Mouse (Mus musculus) cerebellum, postnatal 10 days (tissue): Measurements from ENCODE around the gene Fam234b.
A peak's percentile ranks its signal among the peaks of the same experiment; 100 is the strongest.

Experiments
- DNase-seq, 2 experiments: peaks; one replicate each; pipeline ENCODE4 v3.0.0; 2021; ENCODE audit warnings: mixed read lengths in 2 of 2

Fam234b gene

GRCm38 (mm10) chr6:135197921-135198532 is at the start of gene Fam234b, which contains the start of gene Hebp1:
Gene Fam234b (plus strand): TSS chr6:135197977.
Gene Hebp1 (minus strand): TSS chr6:135198022.
- peak; percentile 93 to 95 for DNase-seq

GRCm38 (mm10) chr6:135148506-135148905 is 49.3 kb upstream of the Fam234b start:
- peak; percentile 63 to 72 for DNase-seq

- no peak for DNase-seq
Observed at GRCm38 (mm10) chr6:135149175-135149574, 48.6 kb upstream of the Fam234b start.

DNA sequence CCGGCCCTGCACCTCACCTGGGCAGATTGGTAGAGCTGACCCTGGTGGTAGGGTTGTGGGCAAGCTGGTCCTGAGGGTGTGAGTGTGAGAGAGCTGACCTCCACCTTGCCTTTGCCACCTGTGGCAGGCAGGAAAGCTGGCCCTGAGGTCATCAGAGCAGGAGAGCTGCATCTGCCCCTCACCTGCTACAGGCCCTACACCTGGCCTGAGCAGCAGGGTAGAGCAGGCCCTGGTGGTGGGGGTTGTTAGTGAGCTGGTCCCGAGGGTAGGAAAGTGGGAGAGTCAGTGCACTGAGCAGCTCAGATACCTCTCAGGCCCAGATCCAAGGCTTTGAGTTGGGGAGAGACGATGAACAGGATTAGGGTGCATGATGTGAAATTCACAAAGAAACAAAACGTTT is 48.1 kb upstream of the Fam234b start:
- DNase-seq = no peak

DNA sequence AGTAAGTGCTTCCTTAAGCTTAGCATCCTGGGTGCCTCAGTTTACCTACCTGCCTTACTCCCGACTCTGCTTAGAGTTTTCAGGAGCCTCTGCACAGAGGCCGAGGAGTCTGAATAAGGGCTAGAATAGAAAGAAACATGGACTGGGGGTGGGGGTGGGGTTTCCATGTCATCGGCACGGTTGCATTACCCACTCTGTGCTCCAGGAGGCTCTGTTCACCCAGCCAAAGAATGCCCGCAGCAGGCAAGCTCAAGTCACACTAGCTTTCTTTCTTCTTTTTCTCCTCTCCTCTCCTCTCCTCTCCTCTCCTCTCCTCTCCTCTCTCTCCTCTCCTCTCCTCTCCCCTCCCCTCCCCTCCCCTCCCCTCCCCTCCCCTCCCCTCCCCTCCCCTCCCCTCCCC is 47.5 kb upstream of the Fam234b start:
- DNase-seq = peak; percentile 49 to 50

DNA sequence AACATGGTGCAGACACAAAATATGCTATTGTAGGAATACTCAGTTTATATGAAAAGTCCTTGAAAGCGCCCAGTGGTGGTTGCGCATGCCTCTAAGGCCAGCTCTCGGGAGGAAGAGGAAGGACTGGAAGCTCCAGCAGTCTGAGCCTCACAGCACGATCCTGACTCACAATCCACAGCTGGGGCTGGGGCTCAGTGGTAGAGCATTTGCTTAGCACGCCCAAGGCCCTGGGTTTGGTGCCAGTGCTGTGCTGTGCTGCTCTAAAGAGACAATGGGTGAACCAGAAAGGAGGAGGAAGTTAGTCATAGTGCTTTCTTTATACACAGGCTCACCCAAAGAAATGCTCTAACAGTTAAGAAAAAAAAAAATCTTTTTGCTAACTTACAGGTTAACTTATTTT is 44.1 kb upstream of the Fam234b start:
- DNase-seq = no peak

DNA sequence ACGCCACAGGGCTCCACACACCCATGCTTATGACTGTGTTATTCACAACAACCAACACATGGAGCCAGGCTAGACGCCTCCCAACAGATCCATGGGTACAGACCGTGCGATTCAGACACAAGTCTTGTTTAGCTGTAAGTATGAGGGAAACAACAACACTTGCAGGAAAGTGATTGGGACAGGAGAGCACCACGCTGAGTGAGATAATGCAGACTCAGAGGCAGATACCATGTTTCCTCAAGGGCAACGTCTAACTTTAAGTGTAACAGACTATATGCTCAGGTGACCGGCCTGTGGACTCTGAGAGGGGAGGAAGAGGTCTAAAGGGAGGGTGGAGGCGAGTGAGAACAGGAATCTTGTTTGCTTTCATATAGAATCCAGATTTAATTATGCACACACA is 41.2 kb upstream of the Fam234b start:
- no peak for DNase-seq

GRCm38 (mm10) chr6:135157496-135157895 is 40.3 kb upstream of the Fam234b start:
- no peak for DNase-seq

DNA sequence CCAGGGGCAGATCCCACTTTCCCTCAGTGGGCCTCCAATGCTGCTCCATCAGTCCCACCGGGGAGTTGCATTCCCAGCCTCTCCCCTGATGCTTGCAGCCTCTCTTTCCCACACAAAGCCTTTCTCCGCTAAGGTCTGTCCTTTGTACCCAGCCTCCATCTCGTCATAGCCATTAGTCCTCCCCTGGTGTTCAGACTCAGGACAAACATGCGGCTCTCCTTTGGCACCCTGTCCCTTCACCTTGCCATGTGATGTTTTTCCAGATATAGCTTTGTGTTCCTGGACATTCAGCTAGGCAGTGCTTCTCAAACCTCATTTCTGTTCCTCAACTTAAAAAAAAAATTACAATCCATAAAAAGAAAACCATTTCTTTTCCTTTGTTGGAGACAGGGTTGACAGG is 39.3 kb upstream of the Fam234b start:
- DNase-seq = no peak

- DNase-seq = no peak
Observed at GRCm38 (mm10) chr6:135161356-135161755, 36.4 kb upstream of the Fam234b start.

- DNase-seq = no peak
Observed at GRCm38 (mm10) chr6:135162311-135162710, 35.5 kb upstream of the Fam234b start.

GRCm38 (mm10) chr6:135162861-135163260 is 34.9 kb upstream of the Fam234b start:
- DNase-seq = no peak

DNA sequence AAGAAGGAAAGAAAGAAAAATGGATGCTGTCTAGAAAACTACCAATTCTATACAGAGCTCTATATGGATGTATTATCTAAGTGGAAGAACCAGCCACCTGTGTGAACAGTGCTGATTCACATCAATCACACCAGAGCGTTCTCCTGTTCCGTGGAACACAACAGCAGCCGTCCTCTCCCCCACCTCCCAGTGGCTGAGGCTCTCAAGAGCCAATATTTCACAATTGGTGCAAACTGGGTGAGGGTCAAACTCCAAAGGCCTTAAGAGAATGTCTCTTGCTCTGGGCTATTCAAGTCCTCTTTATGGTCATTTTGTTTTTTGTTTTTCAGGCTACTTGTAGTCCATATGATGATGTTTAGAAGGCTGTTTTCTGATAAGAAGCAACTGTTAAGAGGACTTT is 32.6 kb upstream of the Fam234b start:
- DNase-seq = no peak

- no peak for DNase-seq
Observed at GRCm38 (mm10) chr6:135165706-135166105, 32.1 kb upstream of the Fam234b start.

GRCm38 (mm10) chr6:135166262-135166661 is 31.5 kb upstream of the Fam234b start:
- DNase-seq = no peak

- no peak for DNase-seq
Observed at GRCm38 (mm10) chr6:135166712-135167111, 31.1 kb upstream of the Fam234b start.

DNA sequence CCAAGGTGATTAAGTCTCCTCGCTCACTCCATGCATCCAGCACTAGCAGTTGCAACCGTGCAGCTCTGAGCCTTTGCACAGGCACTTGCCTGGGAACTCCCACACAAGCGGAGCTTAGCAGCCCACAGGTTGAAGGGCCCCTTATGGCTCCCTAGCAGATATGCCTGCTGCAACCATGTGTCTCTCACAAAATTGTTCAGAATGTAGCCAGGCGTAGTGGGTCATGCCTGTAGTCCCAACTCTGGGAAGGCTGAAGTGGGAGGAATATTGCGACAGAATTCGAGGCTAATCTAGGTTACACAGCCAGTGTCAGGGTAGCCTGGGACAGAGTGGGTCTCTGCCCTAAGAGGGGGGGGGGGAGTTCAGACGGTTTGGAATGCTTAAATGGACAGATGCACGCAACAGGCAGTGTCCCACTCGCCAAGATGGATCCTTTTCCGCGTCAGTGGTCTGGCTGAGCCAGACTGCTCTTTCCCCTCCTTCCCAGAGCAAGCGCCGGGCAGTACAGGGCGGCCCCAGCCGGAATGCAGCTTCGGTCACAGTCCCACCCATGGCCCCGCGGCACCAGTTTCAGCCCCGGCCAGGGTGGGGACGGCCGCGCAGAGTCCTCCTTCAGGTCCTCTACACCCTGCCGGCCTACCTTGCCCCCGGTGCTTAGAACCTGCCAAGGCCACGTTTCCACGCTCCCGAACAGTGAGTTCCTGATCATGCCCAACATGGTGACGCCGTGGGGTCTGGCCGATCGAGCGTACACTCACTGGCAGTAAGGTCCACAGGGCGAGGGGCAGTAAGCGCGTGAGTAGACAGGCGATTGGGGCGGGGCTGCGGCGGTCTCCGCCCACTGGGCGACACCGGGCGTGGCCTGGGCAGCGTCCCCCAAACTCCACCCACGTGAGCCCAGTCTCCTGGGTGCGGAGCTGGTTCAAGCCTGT is 30.1 kb upstream of the Fam234b start:
- peak; percentile 95 for DNase-seq

DNA sequence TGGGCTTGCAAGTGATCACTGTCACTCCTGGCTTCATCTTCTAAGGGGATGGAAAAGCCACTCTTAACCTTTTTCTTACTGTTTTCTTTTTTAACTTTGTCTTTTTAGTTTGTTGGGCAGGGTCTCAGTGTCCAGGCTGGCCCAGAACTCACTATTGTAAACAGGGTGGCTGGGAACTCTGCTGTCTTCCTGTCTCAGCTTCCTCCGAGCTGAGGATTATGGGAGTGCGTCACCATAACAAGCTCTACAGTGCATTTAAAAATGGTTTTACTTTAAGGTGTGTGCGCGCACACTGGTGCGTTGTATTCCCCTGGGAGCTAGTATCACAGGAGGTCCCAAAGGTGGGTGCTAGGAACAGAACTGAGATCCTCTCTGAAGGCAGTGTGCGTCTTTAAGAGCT is 29.3 kb upstream of the Fam234b start:
- DNase-seq = no peak

GRCm38 (mm10) chr6:135169246-135169645 is 28.5 kb upstream of the Fam234b start:
- no peak for DNase-seq

GRCm38 (mm10) chr6:135171736-135172135 is 26.0 kb upstream of the Fam234b start:
- no peak for DNase-seq

DNA sequence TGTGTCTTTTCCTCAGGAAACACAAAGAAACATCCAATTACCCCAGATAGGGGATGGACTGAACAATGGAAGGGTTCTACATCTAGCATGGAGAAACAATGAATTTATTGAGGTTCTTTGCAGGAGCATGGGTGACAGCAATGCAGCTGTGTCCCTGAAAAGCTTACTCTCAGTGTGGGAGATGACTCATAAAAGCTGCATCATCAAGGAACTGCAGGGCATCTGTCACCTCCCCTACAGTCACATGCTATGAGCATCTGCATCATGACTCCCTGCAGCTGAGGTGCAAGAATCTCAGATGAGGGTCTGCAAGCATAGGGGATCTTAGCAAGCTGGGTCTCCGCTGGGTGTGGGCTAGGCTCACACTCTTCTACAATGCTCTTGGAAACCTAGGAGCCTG is 22.8 kb upstream of the Fam234b start:
- DNase-seq = no peak

DNA sequence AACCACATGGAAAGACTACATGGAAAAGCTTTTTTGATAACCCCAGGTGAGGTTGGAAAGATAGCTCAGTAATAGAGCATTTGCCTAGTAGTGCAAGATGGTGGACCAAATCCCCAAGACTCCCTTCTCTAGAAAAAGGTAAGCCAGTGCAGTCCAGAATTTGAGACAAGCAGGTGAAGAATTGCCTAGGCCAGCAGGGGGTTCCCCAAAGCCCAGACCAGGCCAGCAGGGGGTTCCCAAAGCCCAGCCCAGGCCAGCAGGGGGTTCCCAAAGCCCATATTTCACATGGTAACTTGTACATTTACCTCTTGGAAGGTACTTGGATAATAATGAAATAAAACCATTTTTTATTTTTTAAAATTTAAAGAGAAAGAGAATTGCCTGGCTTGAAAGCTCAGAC is 20.5 kb upstream of the Fam234b start:
- no peak for DNase-seq

GRCm38 (mm10) chr6:135178599-135178998 is 19.2 kb upstream of the Fam234b start:
- no peak for DNase-seq

- DNase-seq = no peak
Observed at GRCm38 (mm10) chr6:135182925-135183324, 14.9 kb upstream of the Fam234b start.
